Mouse (Mus musculus) megakaryocyte, embryonic 14.5 days (primary cell): Measurements from ENCODE around the gene Gtf3c2. TPM values are rescaled to one million over a fixed set of nuclear protein-coding genes. Genes with fewer than 3 reads are reported as not detected.
A peak's percentile ranks its signal among the peaks of the same experiment; 100 is the strongest.

Experiments used
- H3K27me3 ChIP-seq: replicated peaks from 2 replicates; pipeline ENCODE3; 2012; ENCODE audit warnings: inconsistent platforms
- H3K36me3 ChIP-seq: replicated peaks from 2 replicates; pipeline ENCODE3; 2012; ENCODE audit warnings: low read length, inconsistent platforms, mixed read lengths
- H3K4me1 ChIP-seq: 2 replicates; pipeline ENCODE4 v1.6.1; 2012; ENCODE audit warnings: inconsistent platforms
- H3K4me3 ChIP-seq: replicated peaks from 2 replicates; pipeline ENCODE3; 2012; ENCODE audit warnings: moderate library complexity, mild to moderate bottlenecking, inconsistent platforms
- H3K9me3 ChIP-seq: 2 replicates; pipeline ENCODE4 v1.6.1; 2012; ENCODE audit warnings: inconsistent platforms
- FLI1 ChIP-seq: IDR thresholded peaks from 2 replicates; pipeline ENCODE4 v1.6.1; 2012; ENCODE audit warnings: low read length, inconsistent platforms, mixed read lengths
- GATA1 ChIP-seq: IDR thresholded peaks from 3 replicates; pipeline ENCODE4 v1.6.1; 2012; ENCODE audit warnings: mixed read lengths, low read length, inconsistent platforms, borderline replicate concordance
- polyA plus RNA-seq: library from polyadenylated mRNA; stranded (reverse); fragments of >175 nt; gene quantifications from 2 replicates; pipeline ENCODE4 v1.2.3, GENCODE M21; 2012; ENCODE audit warnings: low replicate concordance; ENCODE audit not compliant: insufficient read depth

Gtf3c2 gene
- polyA plus RNA-seq, 1 experiment, result 15.0 TPM

GRCm38 (mm10) chr5:31149781-31150180, 30.2 kb downstream of the Gtf3c2 start:
- TF ChIP-seq FLI1 (no peak), GATA1 (no peak)
- H3K4me1 ChIP-seq, result peaks cover 42% of the 10 kb centered on the region
- no peaks in the 10 kb centered on the region for H3K9me3 ChIP-seq
- no peaks in the 10 kb centered on the region for H3K27me3 ChIP-seq
- peaks cover 58% of the 10 kb centered on the region for H3K36me3 ChIP-seq
- no peak overlapping the region for H3K4me3 ChIP-seq

GRCm38 (mm10) chr5:31138968-31139425, 40.9 kb downstream of the Gtf3c2 start:
- Histone ChIP-seq H3K4me1 (peaks cover 40% of the 10 kb centered on the region), H3K27me3 (peaks cover 55% of the 10 kb centered on the region), H3K9me3 (no peaks in the 10 kb centered on the region), H3K4me3 (peak overlapping the region; percentile 80), H3K36me3 (peaks cover 20% of the 10 kb centered on the region)
- TF ChIP-seq GATA1, result no peak

GRCm38 (mm10) chr5:31138241-31138967, 41.5 kb downstream of the Gtf3c2 start, which contains the start of gene Ucn:
Ucn (minus strand) TSS chr5:31138829.
- H3K36me3 ChIP-seq, result peaks cover 16% of the 10 kb centered on the region
- TF ChIP-seq GATA1 (no peak), FLI1 (no peak)
- H3K4me3 ChIP-seq, result peak within 1 kb of the TSS; percentile 80
- peaks cover 60% of the 10 kb centered on the region for H3K27me3 ChIP-seq
- peaks cover 40% of the 10 kb centered on the region for H3K4me1 ChIP-seq
- no peaks in the 10 kb centered on the region for H3K9me3 ChIP-seq

DNA sequence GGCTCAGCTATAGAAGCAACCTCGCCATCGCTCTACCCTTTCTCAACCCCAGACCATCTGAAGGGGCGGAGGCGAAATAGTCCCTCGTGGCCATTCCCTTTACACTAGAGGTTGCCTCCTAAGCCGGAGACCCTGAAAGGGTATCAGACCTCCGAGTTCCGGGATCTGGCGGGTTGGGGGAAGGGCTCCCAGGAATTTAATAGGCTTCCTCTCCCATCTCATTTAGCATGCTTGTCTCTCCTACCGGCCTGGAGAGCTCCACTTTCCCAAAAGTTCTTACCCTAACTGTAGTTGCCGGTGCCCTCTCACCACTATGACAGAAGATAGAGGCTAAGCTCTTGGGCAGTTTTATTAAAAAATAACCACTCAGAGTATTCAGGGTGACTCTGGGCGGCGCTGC, 42.3 kb downstream of the Gtf3c2 start:
- TF ChIP-seq GATA1 (no peak), FLI1 (no peak)
- Histone ChIP-seq H3K27me3 (peaks cover 61% of the 10 kb centered on the region), H3K4me3 (no peak overlapping the region), H3K9me3 (no peaks in the 10 kb centered on the region), H3K4me1 (peaks cover 40% of the 10 kb centered on the region), H3K36me3 (peaks cover 12% of the 10 kb centered on the region)

DNA sequence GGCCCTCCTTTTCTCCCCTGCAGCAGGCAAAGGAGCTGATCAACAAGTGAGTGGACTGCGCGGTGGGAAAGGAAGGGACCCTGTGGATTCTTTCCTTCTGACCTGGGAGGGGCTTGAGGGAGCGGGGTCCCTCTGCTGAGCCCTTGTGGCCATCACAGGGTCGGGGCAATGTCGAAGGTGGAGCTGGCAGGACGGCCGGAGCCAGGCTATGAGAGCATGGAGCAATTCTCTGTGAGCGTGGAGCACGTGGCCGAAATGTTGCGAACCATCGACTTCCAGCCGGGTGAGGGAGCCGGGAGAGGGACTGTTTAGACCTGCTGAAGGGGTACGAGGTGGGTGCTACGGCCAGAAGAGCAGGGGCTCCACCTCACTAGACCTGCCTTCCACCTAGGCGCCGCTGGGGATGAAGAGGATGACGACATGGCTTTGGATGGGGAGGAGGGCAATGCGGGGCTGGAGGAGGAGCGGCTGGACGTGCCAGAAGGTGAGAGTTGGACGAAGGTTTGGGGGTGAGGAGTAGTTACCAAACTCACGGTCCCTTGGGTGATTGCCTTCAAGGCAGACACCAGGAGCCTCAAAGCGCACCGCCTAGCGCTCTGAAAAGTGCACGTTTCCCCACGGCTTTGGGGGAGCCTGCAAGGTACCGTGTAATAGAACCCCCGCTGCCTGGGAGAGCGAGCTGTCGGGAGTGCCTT, 43.1 kb downstream of the Gtf3c2 start:
- no peak for TF ChIP-seq GATA1
- TF ChIP-seq FLI1, result no peak
- peaks cover under 1% of the 10 kb centered on the region; the same call in 1 of the 2 replicates for H3K9me3 ChIP-seq
- H3K27me3 ChIP-seq, result peaks cover 68% of the 10 kb centered on the region
- H3K4me3 ChIP-seq, result peak overlapping the region; percentile 16
- peaks cover 39% of the 10 kb centered on the region for H3K4me1 ChIP-seq
- H3K36me3 ChIP-seq, result peaks cover 8% of the 10 kb centered on the region

DNA sequence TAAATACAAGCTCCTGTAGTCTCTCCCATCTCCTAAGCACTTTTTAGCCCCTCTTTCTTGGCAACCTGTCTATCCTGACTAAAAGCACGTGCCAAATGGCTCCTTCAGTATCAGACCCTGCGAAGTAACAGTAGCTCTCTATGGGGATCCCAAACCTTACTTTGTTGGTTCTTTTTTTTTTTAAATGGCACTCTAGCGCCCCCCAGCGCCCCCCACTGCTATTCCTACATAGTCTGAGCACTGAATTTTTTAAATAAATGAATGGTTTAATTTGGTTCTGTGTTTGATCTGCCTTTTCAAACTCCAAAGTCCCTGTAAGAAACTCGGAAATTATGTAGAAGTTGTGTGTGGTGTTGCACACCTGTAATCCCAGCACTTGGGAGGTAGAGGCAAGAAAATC, 53.9 kb downstream of the Gtf3c2 start:
- Histone ChIP-seq H3K4me3 (no peak overlapping the region), H3K4me1 (no peaks in the 10 kb centered on the region), H3K36me3 (no peaks in the 10 kb centered on the region), H3K27me3 (peaks cover 55% of the 10 kb centered on the region), H3K9me3 (peaks cover 4% of the 10 kb centered on the region)
- TF ChIP-seq GATA1, result no peak
- no peak for TF ChIP-seq FLI1

GRCm38 (mm10) chr5:31123481-31123880, 56.5 kb downstream of the Gtf3c2 start:
- no peaks in the 10 kb centered on the region for H3K9me3 ChIP-seq
- H3K4me3 ChIP-seq, result no peak overlapping the region
- no peaks in the 10 kb centered on the region for H3K4me1 ChIP-seq
- H3K36me3 ChIP-seq, result no peaks in the 10 kb centered on the region
- no peak for TF ChIP-seq FLI1
- no peak for TF ChIP-seq GATA1
- H3K27me3 ChIP-seq, result peaks cover 44% of the 10 kb centered on the region

DNA sequence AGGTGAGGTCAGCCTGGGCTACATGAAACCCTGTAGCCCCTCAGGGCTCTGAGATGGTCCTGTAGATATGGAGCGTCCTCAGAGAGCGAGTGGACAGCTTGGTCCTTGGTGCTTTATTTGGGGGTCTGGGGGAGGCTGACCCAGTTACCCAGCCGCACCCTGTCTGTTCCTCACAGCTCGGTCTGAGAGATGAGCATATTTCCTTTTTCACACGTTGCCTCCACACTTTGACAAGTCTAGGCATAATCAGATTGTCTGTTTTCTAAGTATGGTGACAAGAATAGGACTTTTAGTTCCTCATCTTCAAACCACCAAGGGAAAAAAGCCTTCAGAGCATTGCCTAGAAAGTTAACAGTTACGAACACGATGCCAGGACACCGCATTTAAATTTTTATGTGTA, 58.8 kb downstream of the Gtf3c2 start:
- TF ChIP-seq FLI1, result no peak
- no peak for TF ChIP-seq GATA1
- no peaks in the 10 kb centered on the region for H3K36me3 ChIP-seq

DNA sequence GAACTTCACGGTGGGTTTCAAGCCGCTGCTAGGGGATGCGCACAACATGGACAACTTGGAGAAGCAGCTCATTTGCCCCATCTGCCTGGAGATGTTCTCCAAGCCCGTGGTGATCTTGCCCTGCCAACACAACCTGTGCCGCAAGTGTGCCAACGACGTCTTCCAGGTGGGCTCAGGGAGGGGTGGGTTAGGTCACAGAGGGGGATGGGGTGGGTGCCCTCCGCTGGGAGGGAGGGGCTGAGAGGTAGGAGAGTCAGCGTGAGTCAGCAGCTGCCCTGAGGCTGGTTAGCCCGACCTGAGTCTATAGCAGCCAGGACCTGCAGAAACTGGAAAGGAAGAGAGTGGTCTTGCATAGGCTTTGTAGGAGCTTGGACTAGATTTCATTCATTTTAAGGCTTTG, 63.0 kb downstream of the Gtf3c2 start:
- peaks cover 11% of the 10 kb centered on the region; the same call in 1 of the 2 replicates for H3K9me3 ChIP-seq
- peaks cover 37% of the 10 kb centered on the region for H3K27me3 ChIP-seq
- H3K4me3 ChIP-seq, result no peak overlapping the region
- no peaks in the 10 kb centered on the region for H3K36me3 ChIP-seq
- no peak for TF ChIP-seq GATA1
- no peak for TF ChIP-seq FLI1
- H3K4me1 ChIP-seq, result peaks cover 9% of the 10 kb centered on the region

More for the DNA sequence above, 58.8 kb downstream of the Gtf3c2 start:
- H3K9me3 ChIP-seq, result no peaks in the 10 kb centered on the region
- no peak overlapping the region for H3K4me3 ChIP-seq
- peaks cover 9% of the 10 kb centered on the region for H3K4me1 ChIP-seq
- peaks cover 42% of the 10 kb centered on the region for H3K27me3 ChIP-seq

GRCm38 (mm10) chr5:31116354-31116753, 63.6 kb downstream of the Gtf3c2 start, which contains the start of gene Trim54:
Trim54 (plus strand) TSS chr5:31116712.
- peaks cover 11% of the 10 kb centered on the region; the same call in 1 of the 2 replicates for H3K9me3 ChIP-seq
- peaks cover 39% of the 10 kb centered on the region for H3K27me3 ChIP-seq
- H3K4me3 ChIP-seq, result no peak within 1 kb of the TSS
- H3K36me3 ChIP-seq, result no peaks in the 10 kb centered on the region
- H3K4me1 ChIP-seq, result peaks cover 9% of the 10 kb centered on the region
- no peak for TF ChIP-seq FLI1
- no peak for TF ChIP-seq GATA1
